Comparison of ENCODE assay signal across 8 mouse cellular contexts in genomic region chr10:21995661-21996308, GRCm38 (mm10).
DNase-seq lines count a peak whose midpoint lies in the region; ATAC-seq and TF ChIP-seq lines count a peak whose summit lies in the region.

No protein-coding gene starts in this region.

- no peaks in the 10 kb centered on the region for H3K9me3 ChIP-seq in forebrain, embryonic 10.5 days
- H3K9me3 ChIP-seq in lung, embryonic 14.5 days (ENCODE audit: low read depth, low read length), result no peaks in the 10 kb centered on the region

- no peak for TF ChIP-seq POLR2A in bone marrow macrophage, adult 2 months (IDR thresholded peaks at IDR 0.05; ENCODE audit: borderline replicate concordance, low read depth, low read length)

- 0 out of 2 replicates have a peak, but pooled peaks cover 14% of the 10 kb centered on the region for H3K36me3 ChIP-seq in forebrain, embryonic 10.5 days (replicated peaks)
- H3K36me3 ChIP-seq in lung, embryonic 14.5 days (ENCODE audit: insufficient read depth), result peaks cover 17% of the 10 kb centered on the region; the same call in 1 of the 2 replicates

- H3K4me3 ChIP-seq in bone marrow macrophage, adult 2 months (ENCODE audit: insufficient read depth, low read length), result peak overlapping the region; percentile 7; the same call in 1 of the 2 replicates
- H3K4me3 ChIP-seq in forebrain, embryonic 10.5 days, result peak overlapping the region; percentile 75
- peak overlapping the region; percentile 68 for H3K4me3 ChIP-seq in lung, embryonic 14.5 days (ENCODE audit: low read depth, low read length)

- intact Hi-C loops in heart, postnatal 10 days (cut with DNase I), result loop anchor here (1.0 kb wide), 1 partner anchor 530 kb away; no protein-coding TSS in a partner anchor

- peak overlapping the region; percentile 30; the same call in 1 of the 2 replicates for H3K9ac ChIP-seq in lung, embryonic 14.5 days

- DNase-seq in forebrain, embryonic 10.5 days (ENCODE audit: extremely low spot score, low spot score), result peak; percentile 67
- peak; percentile 87 to 94 for DNase-seq in heart, postnatal 10 days
- DNase-seq in large intestine, adult 2 months (ENCODE audit: low read depth, low spot score), result peak; percentile 75
- peak; percentile 88 for DNase-seq in lung, embryonic 14.5 days
- DNase-seq in ovary, postnatal 14 days (ENCODE audit: low spot score), result peak; percentile 80
- DNase-seq in thymus, postnatal 4 days, result peak; percentile 94

- H3K27me3 ChIP-seq in forebrain, embryonic 10.5 days (ENCODE audit: poor library complexity, severe bottlenecking), result peaks cover 22% of the 10 kb centered on the region
- H3K27me3 ChIP-seq in lung, embryonic 14.5 days (ENCODE audit: insufficient read depth, low read length), result no peaks in the 10 kb centered on the region

- WGBS in forebrain, embryonic 10.5 days, result 65% methylated on average over 11 of the region's 11 CpGs
- 16% methylated on average over 11 of the region's 11 CpGs for WGBS in large intestine, adult 2 months
- 48% methylated on average over 11 of the region's 11 CpGs for WGBS in lung, embryonic 14.5 days

- no peak overlapping the region for H3K27ac ChIP-seq in bone marrow macrophage, adult 2 months (ENCODE audit: insufficient read depth, low read depth, low read length)
- no peak overlapping the region for H3K27ac ChIP-seq in forebrain, embryonic 10.5 days
- no peak overlapping the region for H3K27ac ChIP-seq in lung, embryonic 14.5 days (ENCODE audit: low read depth)

- peak; percentile 32 for ATAC-seq in CD4-positive, CD25-positive, alpha-beta regulatory T cell, adult 4 months
- no peak for ATAC-seq in lung, embryonic 14.5 days (ENCODE audit: insufficient read depth)

- TF ChIP-seq CTCF in bone marrow macrophage, adult 2 months (IDR thresholded peaks at IDR 0.05; ENCODE audit: low read depth, low read length), result peak; percentile 61
- peak; percentile 82 for TF ChIP-seq CTCF in lung, embryonic 14.5 days (IDR thresholded peaks at IDR 0.05; ENCODE audit: low read depth)

- peak overlapping the region; percentile 83 for H3K4me2 ChIP-seq in lung, embryonic 14.5 days

- peaks cover 4% of the 10 kb centered on the region; the same call in 1 of the 2 replicates for H3K4me1 ChIP-seq in bone marrow macrophage, adult 2 months (ENCODE audit: control insufficient read depth, insufficient read depth, low read length)
- peaks cover 43% of the 10 kb centered on the region for H3K4me1 ChIP-seq in forebrain, embryonic 10.5 days
- no peaks in the 10 kb centered on the region for H3K4me1 ChIP-seq in lung, embryonic 14.5 days (ENCODE audit: insufficient read depth)

Comparison
In these comparisons a context has a peak if more than half of its experiments do, and no peak if none do; other contexts are left out.
1. H3K4me3 ChIP-seq: peak in every context shown above with its lines; median percentile 75 in forebrain, embryonic 10.5 days; 68 in lung, embryonic 14.5 days; 7 in bone marrow macrophage, adult 2 months.